ENCODE assay signal across 22 mouse cellular contexts in the genomic region with DNA sequence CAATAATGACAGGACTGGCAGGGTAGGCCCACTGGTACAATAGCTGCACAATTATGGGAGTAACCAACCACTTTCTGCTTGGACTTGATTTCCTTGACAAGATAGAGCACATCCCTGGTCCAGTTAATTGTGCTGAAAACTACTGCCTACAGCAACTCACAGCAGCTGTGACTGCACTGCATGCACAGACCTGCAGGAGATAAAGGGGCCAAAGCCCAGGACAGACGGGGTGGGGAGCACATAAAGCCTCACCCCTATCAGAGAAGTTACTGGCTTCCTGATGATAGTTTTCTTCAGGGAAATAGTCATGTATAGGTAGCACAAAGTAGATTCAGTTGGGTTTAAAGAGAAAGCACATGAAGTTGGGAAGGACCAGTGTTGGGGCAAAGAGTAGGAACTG.
DNase-seq lines count a peak whose midpoint lies in the region; ATAC-seq and TF ChIP-seq lines count a peak whose summit lies in the region.
"Had no signal": no experiment of that assay in that cellular context is flagged by ENCODE, and none has a peak within 500 bp of the region (broad histone marks: within the 10 kb centered on the region; RNA-seq: fewer than 3 reads in every experiment).

No protein-coding gene starts in this region.

- no peak for DNase-seq in liver, embryonic 11.5 days (ENCODE audit: low spot score)
- no peak for DNase-seq in liver, postnatal 0 days
- no peak for DNase-seq in liver
- DNase-seq in liver, embryonic 13.5 days, result no peak
- DNase-seq in cerebellum, adult 8-10 months, result no peak
- no peak for DNase-seq in heart, adult 2 months
- DNase-seq: adrenal gland, adult 2 months; adrenal gland, adult 8-10 months; adrenal gland, postnatal 10 days; adrenal gland, postnatal 14 days; adrenal gland, postnatal 25 days; adrenal gland, postnatal 36 days; B cell, adult 2 months; cerebellum, adult 11 months; cerebellum, adult 11-12 months had no signal

- H3K79me2 ChIP-seq in heart, adult 2 months (replicated peaks; ENCODE audit: control insufficient read depth, insufficient read depth, low read length), result no peaks in the 10 kb centered on the region

- H3K9me3 ChIP-seq in liver, embryonic 11.5 days (ENCODE audit: control insufficient read depth, low read length), result no peaks in the 10 kb centered on the region
- H3K9me3 ChIP-seq in liver, postnatal 0 days (ENCODE audit: low read length), result no peaks in the 10 kb centered on the region
- H3K9me3 ChIP-seq in liver, embryonic 12.5 days (replicated peaks), result no peaks in the 10 kb centered on the region
- no peaks in the 10 kb centered on the region for H3K9me3 ChIP-seq in liver, embryonic 13.5 days (replicated peaks)
- H3K9me3 ChIP-seq: G1E had no signal

- ATAC-seq in liver, embryonic 11.5 days (replicated peaks; ENCODE audit: low FRiP score), result peak; percentile 61
- ATAC-seq in liver, postnatal 0 days, result no peak
- 0 out of 2 replicates have a peak, but pooled peaks have one; percentile 47 for ATAC-seq in liver, embryonic 12.5 days
- peak; percentile 48 for ATAC-seq in liver, embryonic 13.5 days (ENCODE audit: low read depth)
- peak; percentile 71 for ATAC-seq in megakaryocyte-erythroid progenitor cell, adult 5-6 weeks (replicated peaks; ENCODE audit: low FRiP score, low TSS enrichment, poor library complexity, severe bottlenecking)
- ATAC-seq: activated CD4-positive, CD25-positive, alpha-beta regulatory T cell, adult 4 months; CD4-positive, CD25-positive, alpha-beta regulatory T cell, adult 4 months; Patski had no signal

- H3K4me3 ChIP-seq in liver, embryonic 11.5 days (ENCODE audit: low read depth, low read length), result no peak overlapping the region
- no peak overlapping the region for H3K4me3 ChIP-seq in liver, postnatal 0 days (ENCODE audit: low read depth, low read length)
- H3K4me3 ChIP-seq in liver, embryonic 12.5 days, result no peak overlapping the region
- no peak overlapping the region for H3K4me3 ChIP-seq in liver, embryonic 13.5 days (replicated peaks)
- no peak overlapping the region for H3K4me3 ChIP-seq in heart, adult 2 months

- H3K4me2 ChIP-seq in liver, embryonic 11.5 days, result no peak overlapping the region
- no peak overlapping the region for H3K4me2 ChIP-seq in liver, postnatal 0 days (ENCODE audit: low read depth, low read length)
- no peak overlapping the region for H3K4me2 ChIP-seq in liver, embryonic 12.5 days
- no peak overlapping the region for H3K4me2 ChIP-seq in liver, embryonic 13.5 days

- intact Hi-C loops in heart, adult 2 months (cut with DNase I), result no loop called here

- TF ChIP-seq EP300 in liver, postnatal 0 days (IDR thresholded peaks at IDR 0.05; ENCODE audit: low read depth), result no peak
- TF ChIP-seq EP300 in heart, adult 2 months (IDR thresholded peaks at IDR 0.05; ENCODE audit: insufficient read depth, low read depth, low read length), result no peak

- no peak overlapping the region for H3K9ac ChIP-seq in liver, embryonic 11.5 days (ENCODE audit: low read depth, low read length)
- H3K9ac ChIP-seq in liver, postnatal 0 days (replicated peaks), result no peak overlapping the region
- H3K9ac ChIP-seq in liver, embryonic 12.5 days, result no peak overlapping the region
- H3K9ac ChIP-seq in liver, embryonic 13.5 days, result no peak overlapping the region
- H3K9ac ChIP-seq in heart, adult 2 months (ENCODE audit: low read depth, low read length), result no peak overlapping the region

- H3K27me3 ChIP-seq in liver, embryonic 11.5 days (replicated peaks; ENCODE audit: control insufficient read depth, insufficient read depth, low read length), result no peaks in the 10 kb centered on the region
- H3K27me3 ChIP-seq in liver, postnatal 0 days (ENCODE audit: insufficient read depth, low read length), result no peaks in the 10 kb centered on the region
- no peaks in the 10 kb centered on the region for H3K27me3 ChIP-seq in liver, embryonic 12.5 days (replicated peaks)
- H3K27me3 ChIP-seq in liver, embryonic 13.5 days, result no peaks in the 10 kb centered on the region
- no peaks in the 10 kb centered on the region for H3K27me3 ChIP-seq in heart, adult 2 months (ENCODE audit: control insufficient read depth, insufficient read depth, low read length)
- H3K27me3 ChIP-seq: CH12.LX, Patski had no signal

- WGBS in liver, embryonic 11.5 days, result 38% methylated on average over 1 of the region's 1 CpGs
- WGBS in liver, postnatal 0 days (ENCODE audit: insufficient replicate concordance), result 67% methylated on average over 1 of the region's 1 CpGs
- 23% methylated on average over 1 of the region's 1 CpGs for WGBS in liver, embryonic 12.5 days (ENCODE audit: insufficient replicate concordance)
- 25% methylated on average over 1 of the region's 1 CpGs for WGBS in liver, embryonic 13.5 days (ENCODE audit: insufficient replicate concordance)
- 97% methylated on average over 1 of the region's 1 CpGs for WGBS in heart, adult 2 months

- no peak for TF ChIP-seq POLR2A in heart, adult 2 months (IDR thresholded peaks at IDR 0.05; ENCODE audit: insufficient read depth, low read depth, low read length)

- H3K36me3 ChIP-seq in liver, embryonic 11.5 days (ENCODE audit: control insufficient read depth, insufficient read depth, low read length), result peaks cover 6% of the 10 kb centered on the region; the same call in 1 of the 2 replicates
- peaks cover 15% of the 10 kb centered on the region for H3K36me3 ChIP-seq in liver, postnatal 0 days (replicated peaks; ENCODE audit: insufficient read depth, low read length)
- peaks cover 41% of the 10 kb centered on the region for H3K36me3 ChIP-seq in liver, embryonic 12.5 days
- peaks cover 22% of the 10 kb centered on the region for H3K36me3 ChIP-seq in liver, embryonic 13.5 days
- H3K36me3 ChIP-seq in heart, adult 2 months (ENCODE audit: control insufficient read depth, insufficient read depth, low read length), result no peaks in the 10 kb centered on the region

- H3K4me1 ChIP-seq in liver, embryonic 11.5 days (replicated peaks; ENCODE audit: control insufficient read depth, insufficient read depth, low read length), result no peaks in the 10 kb centered on the region
- no peaks in the 10 kb centered on the region for H3K4me1 ChIP-seq in liver, postnatal 0 days (ENCODE audit: insufficient read depth)
- no peaks in the 10 kb centered on the region for H3K4me1 ChIP-seq in liver, embryonic 12.5 days
- peaks cover 7% of the 10 kb centered on the region for H3K4me1 ChIP-seq in liver, embryonic 13.5 days (replicated peaks)
- H3K4me1 ChIP-seq in heart, adult 2 months (ENCODE audit: control insufficient read depth, insufficient read depth, low read length), result no peaks in the 10 kb centered on the region

- H3K27ac ChIP-seq in liver, embryonic 11.5 days (ENCODE audit: low read depth, low read length), result no peak overlapping the region
- H3K27ac ChIP-seq in liver, postnatal 0 days (ENCODE audit: low read depth), result no peak overlapping the region
- no peak overlapping the region for H3K27ac ChIP-seq in liver, embryonic 12.5 days
- no peak overlapping the region for H3K27ac ChIP-seq in liver, embryonic 13.5 days
- no peak overlapping the region for H3K27ac ChIP-seq in heart, adult 2 months

- no peak for TF ChIP-seq CTCF in liver, postnatal 0 days (IDR thresholded peaks at IDR 0.05; ENCODE audit: low read depth)
- TF ChIP-seq CTCF in heart, adult 2 months (IDR thresholded peaks at IDR 0.05), result no peak
